Mouse (Mus musculus) testis, adult 2 months (tissue): ENCODE results near the gene Il17ra.

ENCODE experiments used
- CTCF ChIP-seq: fragments of 200-500 bp; IDR thresholded peaks from 2 replicates; pipeline ENCODE4 v1.5.1; 2012; ENCODE audit warnings: low read depth, mild to moderate bottlenecking, inconsistent platforms, low read length, moderate library complexity; ENCODE audit not compliant: control insufficient read depth, insufficient read depth, insufficient replicate concordance
- POLR2A ChIP-seq: fragments of 200-500 bp; IDR thresholded peaks from 2 replicates; pipeline ENCODE4 v1.6.1; 2012; ENCODE audit warnings: low read depth, mild to moderate bottlenecking, inconsistent platforms, low read length, moderate library complexity; ENCODE audit not compliant: control insufficient read depth

DNA sequence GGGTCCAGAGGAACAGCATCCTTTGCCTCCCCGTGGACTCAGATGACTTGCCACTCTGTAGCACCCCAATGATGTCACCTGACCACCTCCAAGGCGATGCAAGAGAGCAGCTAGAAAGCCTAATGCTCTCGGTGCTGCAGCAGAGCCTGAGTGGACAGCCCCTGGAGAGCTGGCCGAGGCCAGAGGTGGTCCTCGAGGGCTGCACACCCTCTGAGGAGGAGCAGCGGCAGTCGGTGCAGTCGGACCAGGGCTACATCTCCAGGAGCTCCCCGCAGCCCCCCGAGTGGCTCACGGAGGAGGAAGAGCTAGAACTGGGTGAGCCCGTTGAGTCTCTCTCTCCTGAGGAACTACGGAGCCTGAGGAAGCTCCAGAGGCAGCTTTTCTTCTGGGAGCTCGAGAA lies 19.0 kb downstream of the Il17ra start:
- TF ChIP-seq CTCF (no peak), POLR2A (no peak)
